Mouse (Mus musculus): Measurements from ENCODE around the gene Rara. TPM values are rescaled to one million over a fixed set of nuclear protein-coding genes. Genes with fewer than 3 reads are reported as not detected.

The Rara gene
- polyA plus RNA-seq, 1 experiment from 2014 or later = 20.1 TPM

DNA sequence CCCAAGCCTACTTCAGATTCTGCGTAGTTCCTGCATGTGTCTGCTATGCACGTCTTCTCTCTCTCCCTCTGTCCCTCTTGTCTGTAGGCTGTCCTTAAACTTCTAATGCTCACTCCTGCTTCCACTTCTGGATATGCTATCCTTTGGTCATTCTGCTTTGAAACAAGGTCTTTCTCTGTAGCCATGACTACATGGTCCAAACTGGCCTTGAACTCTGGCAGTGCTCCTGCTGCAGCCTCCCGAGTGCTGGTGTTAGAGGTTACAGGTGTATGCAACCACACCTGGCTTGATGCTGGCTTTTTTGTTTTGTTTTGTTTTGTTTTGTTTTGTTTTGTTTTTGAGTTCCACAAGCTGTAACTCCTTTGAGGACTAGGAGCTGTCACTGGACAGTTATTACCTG is 6.7 kb downstream of the Rara start:
- Histone ChIP-seq H3K9me3 (ENCODE audit: control insufficient read depth, low read length) (no peaks in the 10 kb centered on the region), H3K36me3 (ENCODE audit: control insufficient read depth, insufficient read depth, low read length) (no peaks in the 10 kb centered on the region), H3K27ac (replicated peaks) (no peak overlapping the region), H3K9ac (ENCODE audit: low read length) (no peak overlapping the region), H3K27me3 (ENCODE audit: control insufficient read depth, insufficient read depth, low read length) (no peaks in the 10 kb centered on the region), H3K4me1 (replicated peaks; ENCODE audit: control insufficient read depth, insufficient read depth) (peaks cover 39% of the 10 kb centered on the region), H3K4me2 (replicated peaks; ENCODE audit: low read depth) (no peak overlapping the region), H3K4me3 (ENCODE audit: low read depth, low read length) (no peak overlapping the region)
- 81% methylated on average over 3 of the region's 3 CpGs for WGBS
- TF ChIP-seq CTCF (IDR thresholded peaks at IDR 0.05; ENCODE audit: low read depth) (no peak), EP300 (optimal IDR thresholded peaks at IDR 0.05) (no peak)
- ATAC-seq (ENCODE audit: low FRiP score, low TSS enrichment) = no peak
- DNase-seq (ENCODE audit: low spot score) = no peak

DNA sequence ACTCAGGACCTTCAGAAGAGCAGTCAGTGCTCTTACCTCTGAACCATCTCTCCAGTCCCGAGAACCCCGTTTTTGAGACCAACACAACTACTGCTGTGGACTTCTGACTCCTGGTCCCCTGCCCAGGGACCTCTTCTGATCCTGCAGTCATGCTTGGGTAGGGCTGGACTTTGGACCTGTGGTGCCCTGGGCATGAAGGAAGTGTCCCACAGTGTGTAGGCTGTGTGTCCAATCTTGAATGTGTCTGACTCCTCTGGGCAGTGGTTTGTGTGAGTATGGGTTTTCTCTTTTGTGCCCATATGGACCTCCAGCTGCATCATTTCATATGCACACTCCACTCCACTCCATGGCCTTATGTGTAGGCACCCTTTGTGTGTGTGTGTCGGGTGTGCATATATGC is 7.5 kb downstream of the Rara start:
- WGBS = 75% methylated on average over 3 of the region's 3 CpGs
- TF ChIP-seq CTCF (IDR thresholded peaks at IDR 0.05; ENCODE audit: low read depth) (no peak), EP300 (optimal IDR thresholded peaks at IDR 0.05) (no peak)
- peaks cover 38% of the 10 kb centered on the region for H3K4me1 ChIP-seq (replicated peaks; ENCODE audit: control insufficient read depth, insufficient read depth)
- no peak overlapping the region for H3K9ac ChIP-seq (ENCODE audit: low read length)
- no peak overlapping the region for H3K4me3 ChIP-seq (ENCODE audit: low read depth, low read length)
- no peak overlapping the region for H3K4me2 ChIP-seq (replicated peaks; ENCODE audit: low read depth)
- no peaks in the 10 kb centered on the region for H3K27me3 ChIP-seq (ENCODE audit: control insufficient read depth, insufficient read depth, low read length)
- peak; percentile 71 for DNase-seq (ENCODE audit: low spot score)
- H3K9me3 ChIP-seq (ENCODE audit: control insufficient read depth, low read length) = no peaks in the 10 kb centered on the region
- ATAC-seq (ENCODE audit: low FRiP score, low TSS enrichment) = 0 out of 2 replicates have a peak, but pooled peaks have one; percentile 22
- no peaks in the 10 kb centered on the region for H3K36me3 ChIP-seq (ENCODE audit: control insufficient read depth, insufficient read depth, low read length)
- H3K27ac ChIP-seq (replicated peaks) = 0 out of 2 replicates have a peak overlapping the region, but pooled peaks have one; percentile 20

DNA sequence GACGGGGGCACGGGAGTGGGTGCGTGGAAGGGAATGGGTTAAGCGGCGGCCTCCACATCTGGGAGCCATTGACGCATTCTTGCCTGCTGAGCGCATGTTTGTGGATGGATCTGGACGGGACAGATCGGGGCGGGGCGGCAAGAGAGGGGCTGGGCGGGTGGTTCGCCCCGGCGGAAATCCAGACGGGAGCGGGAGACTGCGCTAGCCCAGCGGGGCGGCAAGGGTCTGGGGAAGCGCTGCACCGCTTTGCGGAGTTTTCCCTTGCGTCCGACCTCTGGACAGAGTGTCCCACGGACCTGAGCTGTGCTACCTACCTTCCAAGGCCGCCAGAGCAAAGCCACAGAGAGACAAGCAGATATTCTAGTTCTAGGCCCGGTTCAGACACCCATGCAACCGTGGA is 8.6 kb downstream of the Rara start:
- Histone ChIP-seq H3K9me3 (ENCODE audit: control insufficient read depth, low read length) (no peaks in the 10 kb centered on the region), H3K36me3 (ENCODE audit: control insufficient read depth, insufficient read depth, low read length) (no peaks in the 10 kb centered on the region), H3K4me2 (replicated peaks; ENCODE audit: low read depth) (peak overlapping the region; percentile 93), H3K9ac (ENCODE audit: low read length) (peak overlapping the region; percentile 90), H3K4me1 (replicated peaks; ENCODE audit: control insufficient read depth, insufficient read depth) (peaks cover 38% of the 10 kb centered on the region), H3K4me3 (ENCODE audit: low read depth, low read length) (peak overlapping the region; percentile 81), H3K27me3 (ENCODE audit: control insufficient read depth, insufficient read depth, low read length) (no peaks in the 10 kb centered on the region), H3K27ac (replicated peaks) (peak overlapping the region; percentile 96)
- TF ChIP-seq EP300 (optimal IDR thresholded peaks at IDR 0.05) (no peak), CTCF (IDR thresholded peaks at IDR 0.05; ENCODE audit: low read depth) (no peak)
- WGBS = under 1% methylated on average over 29 of the region's 29 CpGs
- peak; percentile 47 for ATAC-seq (ENCODE audit: low FRiP score, low TSS enrichment)
- DNase-seq (ENCODE audit: low spot score) = peak; percentile 86

DNA sequence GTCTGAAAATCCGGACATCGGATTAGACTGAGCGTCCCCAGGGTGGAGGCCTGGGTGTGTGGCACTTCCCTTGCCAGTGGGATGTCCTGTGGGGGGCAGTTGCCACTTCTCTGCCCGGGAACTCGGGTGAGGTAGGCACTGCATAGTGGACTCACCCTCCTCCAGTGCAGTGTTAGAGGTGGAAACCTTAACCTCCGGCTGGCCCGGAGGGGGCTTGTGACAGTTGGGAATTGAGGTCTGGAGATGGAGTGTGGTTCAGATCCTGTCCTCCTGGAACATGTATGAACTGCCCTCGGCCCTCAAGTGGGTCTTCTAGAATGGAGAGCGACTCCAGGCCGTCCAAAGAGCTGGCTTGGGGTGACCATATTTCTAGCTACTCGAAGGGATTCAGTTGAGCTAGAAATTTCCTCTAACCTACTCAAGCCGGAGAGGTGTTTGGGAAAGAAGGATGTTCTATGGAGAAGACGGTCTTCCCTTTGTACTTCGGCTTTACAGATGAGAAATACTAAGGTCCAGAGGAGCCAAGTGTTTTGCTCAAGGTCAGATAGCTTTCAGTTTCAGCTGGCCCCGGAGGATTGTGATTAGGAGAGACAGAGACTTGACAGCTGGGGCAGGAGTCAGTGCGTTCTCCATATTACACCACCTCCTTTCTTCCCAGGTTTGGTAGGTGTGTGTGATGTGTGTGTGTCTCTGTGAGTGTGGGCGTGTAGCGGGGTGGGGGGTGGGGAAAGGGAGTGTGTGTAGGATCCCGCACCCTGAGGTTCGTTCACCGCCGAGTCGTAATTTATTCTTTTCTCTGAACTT is 9.2 kb downstream of the Rara start:
- TF ChIP-seq EP300 (optimal IDR thresholded peaks at IDR 0.05) = no peak
- TF ChIP-seq CTCF (IDR thresholded peaks at IDR 0.05; ENCODE audit: low read depth) = no peak
- no peaks in the 10 kb centered on the region for H3K9me3 ChIP-seq (ENCODE audit: control insufficient read depth, low read length)
- DNase-seq (ENCODE audit: low spot score) (peak; percentile 45), ATAC-seq (ENCODE audit: low FRiP score, low TSS enrichment) (peak; percentile 3; the same call in 1 of the 2 replicates)
- H3K9ac ChIP-seq (ENCODE audit: low read length) = peak overlapping the region; percentile 90
- H3K27ac ChIP-seq (replicated peaks) = peak overlapping the region; percentile 96
- no peaks in the 10 kb centered on the region for H3K27me3 ChIP-seq (ENCODE audit: control insufficient read depth, insufficient read depth, low read length)
- 3% methylated on average over 23 of the region's 23 CpGs for WGBS
- H3K4me1 ChIP-seq (replicated peaks; ENCODE audit: control insufficient read depth, insufficient read depth) = peaks cover 32% of the 10 kb centered on the region
- no peaks in the 10 kb centered on the region for H3K36me3 ChIP-seq (ENCODE audit: control insufficient read depth, insufficient read depth, low read length)
- H3K4me2 ChIP-seq (replicated peaks; ENCODE audit: low read depth) = peak overlapping the region; percentile 93
- H3K4me3 ChIP-seq (ENCODE audit: low read depth, low read length) = peak overlapping the region; percentile 81

DNA sequence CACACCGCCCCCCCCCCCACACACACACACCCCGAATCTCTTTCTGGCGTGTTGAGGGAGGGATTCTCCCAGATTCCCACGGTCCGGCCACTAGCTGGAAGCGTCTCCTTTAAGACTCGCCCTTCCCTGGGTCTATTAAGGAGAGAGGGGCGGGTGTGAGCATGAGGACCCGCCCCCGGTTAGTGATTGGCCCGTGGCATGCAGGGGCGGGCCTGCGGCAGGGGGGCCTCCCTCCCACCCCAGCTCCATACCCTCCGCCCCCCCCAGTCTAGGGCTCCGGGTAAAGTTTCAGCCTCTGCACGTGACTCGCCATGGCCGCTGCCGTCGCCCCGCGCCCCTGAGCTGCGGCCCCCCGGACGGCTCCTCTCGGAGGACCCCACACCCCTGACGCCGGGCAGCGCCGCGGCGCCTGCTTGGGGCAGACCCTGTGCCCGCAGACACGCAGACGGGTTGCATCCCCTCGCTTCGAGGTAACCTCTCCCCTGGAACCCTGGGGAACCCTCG is 9.8 kb downstream of the Rara start:
- 2% methylated on average over 26 of the region's 38 CpGs for WGBS
- H3K27ac ChIP-seq (replicated peaks) = peak overlapping the region; percentile 96
- no peaks in the 10 kb centered on the region for H3K9me3 ChIP-seq (ENCODE audit: control insufficient read depth, low read length)
- H3K4me1 ChIP-seq (replicated peaks; ENCODE audit: control insufficient read depth, insufficient read depth) = peaks cover 30% of the 10 kb centered on the region
- H3K9ac ChIP-seq (ENCODE audit: low read length) = peak overlapping the region; percentile 90
- no peaks in the 10 kb centered on the region for H3K36me3 ChIP-seq (ENCODE audit: control insufficient read depth, insufficient read depth, low read length)
- peak overlapping the region; percentile 81 for H3K4me3 ChIP-seq (ENCODE audit: low read depth, low read length)
- peak overlapping the region; percentile 93 for H3K4me2 ChIP-seq (replicated peaks; ENCODE audit: low read depth)
- DNase-seq (ENCODE audit: low spot score) (peak; percentile 95), ATAC-seq (ENCODE audit: low FRiP score, low TSS enrichment) (peak; percentile 86)
- no peak for TF ChIP-seq CTCF (IDR thresholded peaks at IDR 0.05; ENCODE audit: low read depth)
- TF ChIP-seq EP300 (optimal IDR thresholded peaks at IDR 0.05) = no peak
- H3K27me3 ChIP-seq (ENCODE audit: control insufficient read depth, insufficient read depth, low read length) = no peaks in the 10 kb centered on the region

Measured in stomach, postnatal 0 days (tissue).